16 mouse cellular contexts compared by ENCODE assay signal in the genomic region with DNA sequence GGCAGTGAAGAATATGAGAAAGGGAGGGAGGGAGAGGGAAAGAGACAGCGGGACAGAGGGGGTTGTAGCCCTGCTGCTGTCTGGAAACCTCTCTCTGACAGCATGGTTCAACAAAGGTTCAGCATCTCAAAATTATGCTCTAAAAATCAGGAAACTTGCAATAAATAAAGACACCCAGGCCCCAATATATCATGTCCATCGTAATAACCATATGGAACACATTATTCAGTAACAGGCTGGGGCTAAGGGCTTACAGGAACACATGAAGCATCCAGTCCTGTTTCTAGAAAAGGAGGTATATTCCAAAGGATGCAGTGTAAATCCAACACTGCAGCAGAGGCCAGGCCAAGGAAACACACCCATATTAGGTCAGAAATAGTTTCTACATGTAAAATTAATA.
A peak's percentile ranks its signal among the peaks of the same experiment; 100 is the strongest.
DNase-seq lines count a peak whose midpoint lies in the region; ATAC-seq and TF ChIP-seq lines count a peak whose summit lies in the region.
"Had no signal": no experiment of that assay in that cellular context is flagged by ENCODE, and none has a peak within 500 bp of the region (broad histone marks: within the 10 kb centered on the region; RNA-seq: fewer than 3 reads in every experiment).

No protein-coding gene starts in this region.

- DNase-seq in heart, postnatal 10 days, result no peak
- DNase-seq in lung, embryonic 14.5 days, result peak; percentile 49
- no peak for DNase-seq in lung, postnatal 10 days
- DNase-seq in hindlimb bud, embryonic 11.5 days (ENCODE audit: extremely low spot score, low read depth, low spot score), result peak; percentile 16
- DNase-seq in cerebellum, adult 11 months, result no peak
- DNase-seq in adrenal gland, postnatal 25 days, result no peak
- DNase-seq: adrenal gland, adult 2 months; cerebellum, adult 8-10 months; gastrocnemius, postnatal 36 days; kidney, postnatal 25 days; left cerebral cortex, postnatal 4 days; right cerebral cortex, postnatal 14 days had no signal

- H3K9ac ChIP-seq in heart, embryonic 15.5 days, result no peak overlapping the region
- no peak overlapping the region for H3K9ac ChIP-seq in lung, embryonic 14.5 days
- H3K9ac ChIP-seq in stomach, embryonic 16.5 days (ENCODE audit: low read length), result no peak overlapping the region
- H3K9ac ChIP-seq: hindbrain, embryonic 15.5 days had no signal

- intact Hi-C loops in heart, postnatal 10 days (cut with DNase I), result no loop called here

- no peaks in the 10 kb centered on the region for H3K27me3 ChIP-seq in heart, embryonic 15.5 days
- no peaks in the 10 kb centered on the region for H3K27me3 ChIP-seq in lung, embryonic 14.5 days (ENCODE audit: insufficient read depth, low read length)
- no peaks in the 10 kb centered on the region for H3K27me3 ChIP-seq in stomach, embryonic 16.5 days (ENCODE audit: control insufficient read depth, insufficient read depth, low read length)
- H3K27me3 ChIP-seq: hindbrain, embryonic 15.5 days had no signal

- 75% methylated on average over 2 of the region's 2 CpGs for WGBS in heart, embryonic 15.5 days
- WGBS in lung, embryonic 14.5 days, result 31% methylated on average over 2 of the region's 2 CpGs
- 28% methylated on average over 2 of the region's 2 CpGs for WGBS in stomach, embryonic 16.5 days

- peaks cover 70% of the 10 kb centered on the region for H3K36me3 ChIP-seq in heart, embryonic 15.5 days
- peaks cover 59% of the 10 kb centered on the region for H3K36me3 ChIP-seq in lung, embryonic 14.5 days (ENCODE audit: insufficient read depth)
- H3K36me3 ChIP-seq in stomach, embryonic 16.5 days (ENCODE audit: control insufficient read depth, insufficient read depth, low read length), result peaks cover 10% of the 10 kb centered on the region; the same call in 1 of the 2 replicates

- peak overlapping the region; percentile 69 for H3K27ac ChIP-seq in heart, embryonic 15.5 days
- H3K27ac ChIP-seq in lung, embryonic 14.5 days (ENCODE audit: low read depth), result peak overlapping the region; percentile 75; the same call in 1 of the 2 replicates
- peak overlapping the region; percentile 88 for H3K27ac ChIP-seq in stomach, embryonic 16.5 days (ENCODE audit: low read length)
- H3K27ac ChIP-seq: hindbrain, embryonic 15.5 days had no signal

- H3K9me3 ChIP-seq in heart, embryonic 15.5 days (replicated peaks), result no peaks in the 10 kb centered on the region
- H3K9me3 ChIP-seq in lung, embryonic 14.5 days (ENCODE audit: low read depth, low read length), result no peaks in the 10 kb centered on the region
- no peaks in the 10 kb centered on the region for H3K9me3 ChIP-seq in stomach, embryonic 16.5 days (replicated peaks; ENCODE audit: control insufficient read depth, low read length)
- H3K9me3 ChIP-seq: hindbrain, embryonic 15.5 days had no signal

- no peak overlapping the region for H3K4me2 ChIP-seq in heart, embryonic 15.5 days
- no peak overlapping the region for H3K4me2 ChIP-seq in lung, embryonic 14.5 days
- no peak overlapping the region for H3K4me2 ChIP-seq in stomach, embryonic 16.5 days (ENCODE audit: low read depth, low read length)
- H3K4me2 ChIP-seq: hindbrain, embryonic 15.5 days had no signal

- no peak for TF ChIP-seq CTCF in lung, embryonic 14.5 days (IDR thresholded peaks at IDR 0.05; ENCODE audit: low read depth)

- H3K4me1 ChIP-seq in heart, embryonic 15.5 days (replicated peaks), result peaks cover 24% of the 10 kb centered on the region
- H3K4me1 ChIP-seq in lung, embryonic 14.5 days (ENCODE audit: insufficient read depth), result peaks cover 23% of the 10 kb centered on the region
- H3K4me1 ChIP-seq in stomach, embryonic 16.5 days (ENCODE audit: control insufficient read depth, insufficient read depth, low read length), result peaks cover 24% of the 10 kb centered on the region
- H3K4me1 ChIP-seq: megakaryocyte, embryonic 14.5 days had no signal

- ATAC-seq in heart, embryonic 15.5 days (replicated peaks; ENCODE audit: insufficient number of reproducible peaks, insufficient read depth, low FRiP score, low read depth), result no peak
- peak; percentile 45 for ATAC-seq in lung, embryonic 14.5 days (ENCODE audit: insufficient read depth)
- ATAC-seq in stomach, embryonic 16.5 days (ENCODE audit: insufficient read depth, low FRiP score), result peak; percentile 85; the same call in 1 of the 2 replicates

- no peak overlapping the region for H3K4me3 ChIP-seq in heart, embryonic 15.5 days
- H3K4me3 ChIP-seq in lung, embryonic 14.5 days (ENCODE audit: low read depth, low read length), result no peak overlapping the region
- H3K4me3 ChIP-seq in stomach, embryonic 16.5 days (replicated peaks; ENCODE audit: low read length), result no peak overlapping the region
- H3K4me3 ChIP-seq: hindbrain, embryonic 15.5 days; megakaryocyte, embryonic 14.5 days had no signal

Comparison
In these comparisons a context has a peak if more than half of its experiments do, and no peak if none do; other contexts are left out.
1. DNase-seq: peak in lung, embryonic 14.5 days (single experiment) and hindlimb bud, embryonic 11.5 days (single experiment); none in heart, postnatal 10 days (0 of 2), lung, postnatal 10 days (single experiment), cerebellum, adult 11 months (single experiment) and adrenal gland, postnatal 25 days (single experiment).
2. Peak in every context shown above with its lines, with median percentiles within 50 percentile points of each other: H3K27ac ChIP-seq.